23 mouse cellular contexts compared by ENCODE assay signal in the genomic region with DNA sequence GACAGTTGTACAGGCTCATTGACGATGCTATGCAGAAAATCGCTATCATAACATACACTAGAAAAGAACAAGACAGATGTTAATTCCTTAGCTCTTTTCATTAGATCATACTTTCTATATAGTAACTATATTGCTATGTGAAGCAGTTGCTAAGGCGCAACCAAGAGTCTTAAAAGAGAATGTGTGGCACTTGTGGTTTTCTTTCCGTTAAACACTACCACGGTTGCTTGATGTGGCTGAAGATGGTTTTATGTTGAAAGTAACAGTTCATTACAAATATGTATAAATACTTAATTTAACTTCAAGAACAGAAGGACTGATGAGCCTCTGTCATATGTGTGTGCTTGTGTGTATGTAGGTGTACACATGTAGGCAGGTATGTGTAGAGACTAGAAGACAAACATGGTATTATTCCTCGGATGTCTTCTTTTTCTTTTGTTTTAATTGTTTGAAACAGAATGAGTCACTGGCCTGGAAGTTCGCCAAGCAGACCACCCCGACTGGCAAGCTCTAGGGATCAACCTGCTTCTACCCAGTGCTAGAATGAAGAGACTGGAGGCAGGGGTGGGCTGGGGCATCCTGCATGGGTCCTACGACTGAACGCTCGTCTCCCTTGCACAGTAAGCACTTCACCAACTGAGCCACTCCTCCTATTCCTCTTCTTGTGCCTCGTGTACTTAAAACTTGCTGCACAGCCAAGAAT. TPM values are rescaled to one million over a fixed set of nuclear protein-coding genes. Genes with fewer than 3 reads are reported as not detected.
DNase-seq lines count a peak whose midpoint lies in the region; ATAC-seq lines count a peak whose summit lies in the region.
"Had no signal": no experiment of that assay in that cellular context is flagged by ENCODE, and none has a peak within 500 bp of the region (broad histone marks: within the 10 kb centered on the region; RNA-seq: fewer than 3 reads in every experiment).

No protein-coding gene starts in this region.

- peak; percentile 52 for ATAC-seq in inflammation-experienced regulatory T-cells, adult 6 months
- ATAC-seq in kidney, embryonic 14.5 days (ENCODE audit: low FRiP score, low TSS enrichment), result no peak
- no peak for ATAC-seq in megakaryocyte-erythroid progenitor cell, adult 5-6 weeks (replicated peaks; ENCODE audit: low FRiP score, low TSS enrichment, poor library complexity, severe bottlenecking)
- ATAC-seq: forebrain, postnatal 0 days; midbrain, embryonic 16.5 days had no signal

- DNase-seq in right cerebral cortex, postnatal 4 days, result peak; percentile 4
- no peak for DNase-seq in right cerebral cortex, adult 2 months (ENCODE audit: low spot score in 2 of 2)
- peak; percentile 9 to 49 for DNase-seq in thymus, postnatal 10 days (ENCODE audit: low spot score in 2 of 2)
- DNase-seq in urinary bladder, postnatal 4 days (ENCODE audit: low spot score in 2 of 2), result no peak
- DNase-seq: cerebellum, adult 11 months; cerebellum, postnatal 14 days; forebrain, postnatal 0 days; gastrocnemius, postnatal 14 days; heart, adult 11 months; kidney, adult 8-10 months; kidney, postnatal 25 days; liver, embryonic 13.5 days; lung, adult 2 months had no signal

- peaks cover 29% of the 10 kb centered on the region for H3K36me3 ChIP-seq in kidney, embryonic 14.5 days (ENCODE audit: control insufficient read depth, insufficient read depth, low read length)

- no peak overlapping the region for H3K9ac ChIP-seq in kidney, embryonic 14.5 days (ENCODE audit: low read depth, low read length)
- H3K9ac ChIP-seq: forebrain, postnatal 0 days; liver, embryonic 13.5 days; neural tube, embryonic 15.5 days had no signal

- H3K27ac ChIP-seq in kidney, embryonic 14.5 days (ENCODE audit: low read depth, low read length), result no peak overlapping the region
- H3K27ac ChIP-seq: forebrain, embryonic 10.5 days; liver, embryonic 13.5 days; midbrain, embryonic 10.5 days; neural tube, embryonic 15.5 days; stomach, postnatal 0 days had no signal

- no peaks in the 10 kb centered on the region for H3K4me1 ChIP-seq in kidney, embryonic 14.5 days (ENCODE audit: control insufficient read depth, insufficient read depth, low read length)
- H3K4me1 ChIP-seq: forebrain, embryonic 10.5 days; liver, embryonic 13.5 days; midbrain, embryonic 10.5 days; neural tube, embryonic 15.5 days had no signal

- 91% methylated on average over 12 of the region's 12 CpGs for WGBS in kidney, embryonic 14.5 days

- no peak overlapping the region for H3K4me3 ChIP-seq in kidney, embryonic 14.5 days (ENCODE audit: low read length)
- H3K4me3 ChIP-seq: forebrain, embryonic 10.5 days; liver, embryonic 13.5 days; midbrain, embryonic 10.5 days; myocyte; neural tube, embryonic 15.5 days had no signal

- H3K4me2 ChIP-seq in kidney, embryonic 14.5 days (replicated peaks; ENCODE audit: low read depth, low read length), result no peak overlapping the region
- H3K4me2 ChIP-seq: heart, embryonic 11.5 days; liver, embryonic 13.5 days; neural tube, embryonic 15.5 days had no signal

- H3K27me3 ChIP-seq in kidney, embryonic 14.5 days (ENCODE audit: control insufficient read depth, insufficient read depth, low read length), result no peaks in the 10 kb centered on the region
- H3K27me3 ChIP-seq: liver, embryonic 13.5 days; neural tube, embryonic 15.5 days had no signal

- H3K9me3 ChIP-seq in kidney, embryonic 14.5 days (ENCODE audit: control insufficient read depth, low read length), result no peaks in the 10 kb centered on the region
- H3K9me3 ChIP-seq: forebrain, embryonic 10.5 days; liver, embryonic 13.5 days; midbrain, embryonic 10.5 days; neural tube, embryonic 15.5 days had no signal

RNA-seq across cellular contexts. Expression of a gene that starts 12.5 kb away (rescaled TPM):
- 100 to 1,000 TPM in 1 of 3 experiments, 10 to 100 TPM in 2; 67.1 to 107 (median 73.4) TPM for polyA plus RNA-seq in inflammation-experienced regulatory T-cells, adult 6 months (2017; shearing (Covaris generic))
- polyA plus RNA-seq in kidney, embryonic 14.5 days (2014; fragmentation: Nextera tagmentation; extraction: Ambion mirVana), result 39.1 and 47.0 TPM in 2 replicates
- 40.2 and 44.1 TPM in 2 replicates for total RNA-seq in megakaryocyte-erythroid progenitor cell, adult 5-6 weeks (2014; fragmentation: Nextera tagmentation)
- total RNA-seq in megakaryocyte-erythroid progenitor cell, adult 5-6 weeks (2017), result 36.9 and 41.0 TPM in 2 replicates

RNA-seq across cellular contexts. Expression of a gene that starts 44.5 kb away (rescaled TPM):
- polyA plus RNA-seq in inflammation-experienced regulatory T-cells, adult 6 months (2017; shearing (Covaris generic)), result 10 to 100 TPM; 53.3 to 83.4 (median 56.1) TPM
- 33.4 and 62.8 TPM in 2 replicates for polyA plus RNA-seq in kidney, embryonic 14.5 days (2014; fragmentation: Nextera tagmentation; extraction: Ambion mirVana)
- total RNA-seq in megakaryocyte-erythroid progenitor cell, adult 5-6 weeks (2014; fragmentation: Nextera tagmentation), result 72.4 and 74.8 TPM in 2 replicates
- total RNA-seq in megakaryocyte-erythroid progenitor cell, adult 5-6 weeks (2017), result 69.3 and 121 TPM in 2 replicates

Comparison
In these comparisons a context has a peak if more than half of its experiments do, and no peak if none do; other contexts are left out.
1. DNase-seq: peak in right cerebral cortex, postnatal 4 days (single experiment) and thymus, postnatal 10 days (2 of 2); none in right cerebral cortex, adult 2 months (0 of 2) and urinary bladder, postnatal 4 days (0 of 2).